Mouse (Mus musculus) c-Kit-positive CD71-negative TER-119-negative erythroid progenitor cells, embryonic 14.5 days (primary cell): ENCODE data around the gene Nupr1l.
"Not testable (repeated sequence)": the region's sequence is repeated elsewhere in the genome, so short reads cannot be mapped to it uniquely, and the experiment has no call there.

Experiments used
- DNase-seq: peaks from one replicate; pipeline ENCODE4 v3.0.0-alpha.2; 2013; ENCODE audit warnings: low read depth

Gene Nupr1l

DNA sequence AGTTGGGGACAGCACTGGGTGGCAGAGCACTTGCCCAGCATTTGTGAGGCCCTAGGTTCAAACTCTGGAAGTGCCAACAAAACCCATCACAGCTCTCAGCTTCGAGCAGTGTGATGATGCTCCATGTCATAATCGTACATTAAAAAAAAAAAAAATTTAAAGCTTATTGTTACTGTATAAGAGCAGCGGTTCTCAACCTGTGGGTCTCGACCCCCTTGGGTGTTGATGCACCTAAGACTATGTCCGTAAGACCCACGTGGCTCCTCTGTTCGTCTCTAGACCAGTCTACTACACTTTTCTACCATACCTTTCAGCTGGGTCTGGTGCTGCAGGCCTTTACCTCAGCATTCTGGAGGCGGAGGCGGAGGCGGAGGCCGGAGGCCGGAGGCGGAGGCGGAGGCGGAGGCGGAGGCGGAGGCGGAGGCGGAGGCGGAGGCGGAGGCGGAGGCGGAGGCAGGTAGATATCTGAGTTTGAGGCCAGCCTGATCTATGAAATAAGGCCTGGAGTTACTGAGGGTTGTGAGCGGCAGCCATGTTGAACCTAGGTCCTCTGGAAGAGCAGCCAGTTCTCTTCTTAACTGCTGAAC, 9.8 kb downstream of the Nupr1l start:
- no peak for DNase-seq

DNA sequence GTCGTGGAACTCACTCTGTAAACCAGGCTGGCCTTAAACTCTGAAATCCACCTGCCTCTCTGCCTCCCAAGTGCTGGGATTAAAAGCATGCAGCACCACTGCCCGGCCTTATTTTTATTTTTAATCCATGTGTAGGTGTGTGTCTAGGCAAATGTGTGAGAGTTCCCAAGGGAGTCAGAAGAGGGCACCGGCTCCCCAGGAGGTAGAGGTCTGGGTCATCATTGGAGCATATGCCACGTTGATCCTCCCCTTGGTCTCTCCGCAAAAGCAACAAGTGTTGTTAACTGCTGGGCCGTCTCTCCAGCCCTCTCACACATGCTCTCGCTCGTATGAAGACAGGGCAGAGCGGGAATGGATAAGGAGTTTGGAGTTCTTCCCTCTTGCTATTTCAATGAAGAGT, 10.4 kb downstream of the Nupr1l start:
- no peak for DNase-seq

DNA sequence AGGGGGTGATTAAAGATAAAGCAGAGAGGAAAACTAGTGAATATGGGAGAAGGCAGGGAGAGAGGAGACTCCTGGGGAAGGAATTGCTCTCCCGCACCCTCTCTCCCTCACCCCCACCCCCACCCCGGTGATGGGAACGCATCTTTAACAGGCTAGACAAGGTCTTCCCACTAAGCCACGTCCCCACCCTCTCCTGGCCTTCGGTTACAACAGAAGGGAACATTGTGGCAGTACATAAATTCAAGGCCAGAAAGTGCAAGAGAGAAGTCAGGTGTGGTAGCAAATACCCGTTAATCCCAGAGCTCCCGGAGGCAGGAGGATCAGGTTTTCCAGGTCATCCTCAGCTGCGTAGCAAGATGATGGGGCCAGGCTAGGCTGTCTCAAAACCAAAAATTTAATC, 11.0 kb downstream of the Nupr1l start:
- no peak for DNase-seq

DNA sequence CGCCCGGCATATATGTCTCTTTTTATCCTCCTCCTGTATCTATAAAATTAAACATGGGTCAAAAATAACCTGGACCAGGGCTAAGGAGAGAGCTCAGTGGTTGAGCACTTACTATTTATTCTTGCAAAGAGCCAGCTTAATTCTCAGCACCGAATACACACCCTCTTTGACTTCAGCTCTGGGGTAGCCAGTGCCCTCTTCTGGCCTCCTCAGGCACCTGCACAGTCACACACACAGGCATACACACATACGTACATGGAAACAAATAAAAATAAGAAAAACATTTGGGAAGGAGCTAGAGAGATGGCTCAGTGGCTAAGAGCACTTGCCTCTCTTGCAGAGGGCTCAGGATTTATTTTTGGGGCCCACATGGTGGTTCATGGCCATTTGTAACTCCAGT, 13.6 kb downstream of the Nupr1l start:
- DNase-seq: no peak

DNA sequence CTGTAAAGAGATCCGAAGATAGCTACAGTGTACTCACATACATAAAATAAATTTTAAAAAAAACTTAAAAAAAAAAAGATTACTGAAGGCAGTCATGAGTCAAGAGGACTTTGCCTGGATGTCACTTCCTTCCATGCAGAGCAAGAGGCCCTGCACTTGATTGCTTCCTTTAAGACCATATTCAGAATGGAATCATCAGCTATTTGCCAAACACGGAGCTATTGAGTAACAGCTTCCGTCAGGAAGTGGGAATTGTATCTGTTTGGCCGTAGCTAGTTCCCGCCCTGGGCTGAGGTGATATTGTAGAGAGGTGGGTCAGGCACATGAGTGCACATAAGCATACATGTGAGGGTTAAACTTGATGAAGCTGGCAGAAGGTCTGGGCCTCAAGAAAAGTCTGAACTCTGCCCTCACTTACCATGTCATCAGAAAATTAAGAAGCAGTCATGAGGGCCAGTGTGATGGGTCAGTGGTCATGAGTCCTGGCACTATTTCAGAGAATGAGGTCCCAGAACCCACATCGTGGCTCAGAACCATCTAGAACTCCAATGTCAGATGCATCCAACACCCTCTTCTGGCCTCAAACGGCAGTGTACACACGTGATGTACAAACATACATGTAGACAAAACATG, 16.6 kb downstream of the Nupr1l start:
- no peak for DNase-seq

DNA sequence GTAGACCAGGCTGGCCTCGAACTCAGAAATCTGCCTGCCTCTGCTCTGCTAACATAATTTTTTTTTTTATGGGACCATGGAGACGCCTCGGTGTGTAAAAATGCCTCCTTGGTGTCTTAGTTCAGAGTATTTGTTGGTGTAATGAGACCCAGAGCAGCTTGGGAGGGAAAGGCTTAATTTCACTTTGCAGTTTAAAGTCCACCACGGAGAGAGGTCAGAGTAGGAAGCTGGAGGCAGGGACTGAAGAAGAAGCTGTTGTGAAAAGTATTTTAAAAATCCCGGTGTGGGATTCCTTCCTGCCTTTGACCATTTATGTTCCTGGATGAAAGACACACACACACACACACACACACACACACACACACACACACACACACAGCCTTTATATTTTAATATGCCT, 17.6 kb downstream of the Nupr1l start:
- no peak for DNase-seq

DNA sequence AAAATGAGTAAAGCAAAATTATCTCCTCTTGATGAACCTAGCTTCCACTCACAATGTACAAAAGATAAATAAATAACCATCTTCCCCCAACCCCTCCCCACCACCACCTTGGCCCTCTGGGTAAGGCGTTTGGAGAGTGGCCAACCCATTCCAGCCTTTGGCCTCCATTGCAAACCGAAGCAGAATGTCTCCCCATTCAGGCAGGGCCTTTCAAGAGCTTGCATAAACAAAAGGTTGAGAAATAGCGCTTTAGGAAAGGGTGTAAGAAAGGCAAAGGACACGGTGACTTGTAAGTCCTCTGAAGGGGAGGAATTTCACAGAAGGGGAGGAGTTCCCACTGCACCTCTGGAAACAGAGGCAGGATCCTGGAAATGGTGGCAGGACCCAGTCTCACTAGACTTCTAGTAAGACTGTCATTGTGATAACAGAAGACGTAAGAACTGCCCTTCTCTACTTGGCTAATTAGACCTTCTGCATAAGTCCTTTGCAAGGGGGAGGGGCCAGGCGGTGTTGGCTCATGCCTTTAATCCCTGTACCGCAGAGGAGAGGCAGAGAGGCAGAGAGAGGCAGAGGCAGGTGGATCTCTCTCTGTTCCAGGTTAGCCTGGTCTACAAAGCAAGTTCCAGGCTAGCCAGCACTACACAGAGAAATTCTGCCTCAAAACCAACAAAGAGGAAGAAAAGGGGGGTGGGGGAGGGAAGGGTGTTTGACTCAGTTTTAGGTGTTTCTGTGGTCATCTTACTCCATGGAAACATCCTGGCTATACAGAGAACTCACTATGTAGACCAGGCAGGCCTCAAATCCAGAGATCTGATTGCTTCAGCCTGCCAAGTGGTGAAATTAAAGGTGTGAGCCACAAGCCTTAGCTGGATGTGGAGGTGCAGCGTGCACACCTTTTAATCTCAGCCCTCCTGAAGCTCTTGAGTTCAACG, 21.9 kb downstream of the Nupr1l start:
- no peak for DNase-seq

DNA sequence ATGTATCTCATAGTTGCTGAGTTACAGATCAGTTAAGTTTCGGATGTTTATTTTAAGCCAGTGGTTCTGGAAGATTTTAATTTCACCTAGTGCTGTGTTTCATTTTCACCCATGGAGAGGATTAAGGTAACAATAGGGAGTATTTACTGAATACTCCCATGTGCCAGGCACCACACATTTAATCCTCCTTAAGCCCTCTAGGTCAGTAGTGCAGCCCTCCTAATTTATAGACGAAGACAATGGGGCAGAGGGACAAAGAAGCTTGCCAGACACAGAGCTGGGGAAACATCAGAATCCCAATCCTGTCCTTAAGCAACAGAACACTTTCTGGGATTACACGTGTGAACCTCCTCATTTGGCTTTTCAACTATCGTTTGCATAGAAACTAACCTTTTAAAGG, 28.6 kb downstream of the Nupr1l start:
- DNase-seq: no peak

DNA sequence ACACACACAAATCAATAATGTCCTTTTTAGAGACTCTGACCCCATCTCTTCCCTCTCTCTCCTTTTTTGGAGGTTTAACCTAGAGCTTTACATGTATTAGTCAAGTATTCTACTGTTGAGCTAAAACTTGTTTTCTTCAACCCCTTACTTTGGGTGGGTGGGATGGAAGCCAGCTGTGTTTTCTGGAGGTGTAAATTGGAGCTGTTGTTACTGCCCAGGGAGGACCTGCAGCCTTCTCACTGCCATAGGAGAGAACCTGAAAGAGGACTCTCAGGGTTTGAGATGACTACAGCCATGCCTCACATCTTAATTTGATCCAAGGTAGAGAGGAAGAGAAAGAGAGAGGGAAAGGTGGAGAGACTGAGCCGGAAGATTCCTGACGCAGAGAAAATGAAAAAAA, 31.9 kb downstream of the Nupr1l start:
- no peak for DNase-seq

DNA sequence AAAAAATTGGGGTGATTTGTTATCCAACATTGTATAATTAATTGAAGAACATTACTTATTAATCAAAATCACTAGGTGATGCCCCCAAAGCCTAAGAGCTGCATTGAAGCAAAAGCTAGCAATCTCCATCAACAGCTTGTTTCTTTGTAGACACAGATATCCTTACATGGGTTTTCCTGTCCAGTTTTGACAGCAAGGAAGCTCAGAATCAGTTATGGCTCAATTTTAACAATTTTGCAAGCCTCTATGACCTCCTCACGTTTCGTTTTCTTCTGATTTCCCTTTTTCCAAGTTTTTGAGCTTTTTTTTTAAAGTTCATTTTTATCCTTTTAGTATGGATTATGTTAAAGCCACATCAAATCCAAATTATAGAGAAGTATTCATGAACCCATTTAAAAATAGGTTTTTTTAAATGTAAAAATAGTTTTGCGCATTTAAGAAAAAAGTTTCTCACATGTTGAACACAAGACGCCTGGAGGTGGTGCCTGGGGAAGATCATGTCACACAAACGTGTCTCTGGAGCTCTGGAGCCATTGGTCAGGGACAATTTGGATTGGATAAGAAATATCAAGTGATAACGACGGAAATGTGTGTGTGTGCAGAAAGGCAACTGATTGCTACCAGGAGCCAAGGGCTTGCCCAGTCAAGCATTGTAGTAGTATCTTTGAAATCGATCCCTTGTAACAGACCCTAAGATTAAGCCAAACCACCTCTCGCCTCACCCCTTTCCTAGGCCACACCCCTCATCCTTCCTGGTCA, 32.6 kb downstream of the Nupr1l start:
- DNase-seq: no peak

DNA sequence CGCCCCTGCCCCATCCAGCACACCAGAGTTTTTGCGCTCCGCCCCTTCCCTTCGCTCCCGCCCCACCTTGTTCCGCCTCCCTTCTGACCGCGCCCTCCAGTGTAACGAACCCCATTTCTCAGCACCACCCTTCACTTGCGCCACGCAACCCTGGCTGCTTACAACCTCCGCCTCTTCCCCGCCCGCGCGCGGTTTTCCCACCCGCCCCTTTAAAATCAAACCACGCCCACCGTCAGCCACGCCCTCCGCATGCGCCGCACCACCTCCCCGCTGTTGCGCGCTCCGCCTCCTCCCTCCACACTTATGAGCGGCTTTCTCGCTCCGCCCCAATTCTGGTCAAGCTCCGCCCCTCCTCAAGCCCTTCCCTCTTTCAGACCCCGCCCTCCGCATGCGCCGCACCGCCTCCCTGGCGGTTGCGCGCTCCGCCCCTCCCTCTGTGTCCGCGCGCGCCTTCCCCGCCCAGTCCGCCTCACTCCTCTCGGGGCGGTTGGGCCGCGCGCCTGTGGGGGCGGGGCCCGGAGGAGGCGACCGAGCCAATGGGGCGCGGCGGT, 33.2 kb downstream of the Nupr1l start, which contains the start of gene Vkorc1l1:
Gene Vkorc1l1, plus strand, starts transcription at position 476 of the 551 bp plus-strand sequence.
- DNase-seq: peak; percentile 95

DNA sequence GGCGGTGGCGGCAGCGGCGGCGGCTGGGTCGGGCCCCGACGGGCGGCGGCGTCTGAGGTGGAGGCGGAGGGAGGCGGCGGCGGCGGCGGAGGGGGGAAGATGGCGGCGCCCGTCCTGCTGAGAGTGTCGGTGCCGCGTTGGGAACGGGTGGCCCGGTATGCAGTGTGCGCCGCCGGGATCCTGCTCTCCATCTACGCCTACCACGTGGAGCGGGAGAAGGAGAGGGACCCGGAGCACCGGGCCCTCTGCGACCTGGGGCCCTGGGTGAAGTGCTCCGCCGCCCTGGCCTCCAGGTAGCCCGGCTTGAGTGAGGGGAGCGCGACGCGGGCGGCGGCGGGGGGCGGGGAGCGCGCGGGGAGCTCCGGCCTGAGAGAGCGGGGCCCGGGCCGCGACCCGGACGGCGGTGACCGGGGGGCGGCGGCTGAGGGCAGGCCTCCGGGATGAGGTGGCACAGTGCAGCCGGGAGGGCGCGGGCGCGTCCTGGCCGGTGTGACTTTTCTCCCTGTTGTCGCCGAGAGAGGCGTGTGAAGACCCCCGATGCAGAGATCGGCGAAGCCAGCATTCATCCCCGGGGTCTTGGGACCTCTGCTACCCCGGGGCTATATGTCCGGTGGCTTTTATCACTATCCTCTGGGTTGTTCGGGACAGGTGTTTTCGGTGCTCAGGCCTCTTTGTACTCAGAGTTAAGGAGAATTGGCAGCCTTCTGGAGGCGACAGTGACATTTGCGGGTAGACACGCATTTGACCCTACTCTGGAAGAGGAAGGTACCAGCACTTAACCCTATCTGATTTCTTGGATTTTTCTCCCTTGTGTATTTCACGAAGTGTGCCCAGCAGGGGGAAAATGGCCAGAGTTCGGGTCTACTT, 34.0 kb downstream of the Nupr1l start:
- DNase-seq: not testable (repeated sequence)

DNA sequence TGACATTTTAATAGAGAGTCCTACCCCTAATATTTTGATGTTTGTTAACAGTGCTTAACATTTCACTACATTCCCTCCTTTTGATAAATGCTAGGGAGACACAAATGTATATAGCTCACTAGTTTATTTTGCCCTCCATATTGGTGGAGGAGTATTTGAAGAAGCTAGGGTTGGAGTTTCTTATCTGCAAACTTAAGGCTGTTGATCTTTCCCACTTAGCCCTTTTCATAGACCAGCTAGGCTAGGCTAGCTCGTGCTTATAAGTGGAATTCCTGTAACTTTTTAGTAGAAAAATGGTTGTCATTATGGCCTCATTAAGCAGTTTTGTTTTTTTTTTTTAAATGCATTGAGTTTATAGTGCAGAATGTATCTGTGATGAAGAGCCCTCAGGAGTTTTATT, 35.1 kb downstream of the Nupr1l start:
- no peak for DNase-seq

DNA sequence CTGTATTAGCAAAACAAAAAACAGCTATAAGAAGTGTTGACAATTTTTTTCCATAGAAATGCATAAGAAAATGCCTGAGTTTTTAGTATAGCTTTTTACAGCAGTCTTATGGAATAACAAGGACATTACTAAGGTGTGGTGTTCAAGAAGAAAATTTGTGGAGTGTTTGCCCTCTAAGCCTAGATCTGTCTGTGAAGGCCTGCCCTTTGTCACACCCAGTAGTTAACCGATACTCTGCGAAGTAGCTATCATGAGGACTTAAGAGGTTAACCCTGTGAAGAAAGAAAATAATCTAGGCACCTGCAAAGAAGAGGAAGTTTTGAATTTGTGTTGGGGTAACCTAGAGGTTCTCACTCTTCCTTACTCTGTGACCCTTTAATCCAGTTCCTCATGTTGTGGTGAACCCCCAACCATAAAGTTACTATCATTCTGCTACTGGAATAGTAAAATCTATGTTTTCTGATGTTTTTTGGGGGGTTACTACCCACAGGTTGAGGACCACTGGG, 39.2 kb downstream of the Nupr1l start:
- DNase-seq: no peak

DNA sequence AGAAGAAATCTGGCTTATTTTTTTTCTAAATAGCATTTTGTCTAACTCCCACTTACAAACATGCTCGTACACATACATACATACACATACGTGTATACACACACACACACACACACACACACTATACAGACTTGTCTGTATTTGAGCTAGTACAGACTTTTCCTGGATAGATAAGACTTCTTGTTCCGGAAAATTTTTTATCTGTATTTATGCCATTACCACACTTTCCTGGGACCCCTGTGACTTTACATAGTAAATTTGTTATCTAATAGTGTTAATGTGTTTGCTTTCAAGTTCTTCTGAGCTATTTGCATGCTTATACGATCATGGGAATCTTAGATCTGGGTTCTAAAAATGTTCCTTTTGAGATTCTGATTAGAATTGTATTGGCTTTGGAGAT, 43.8 kb downstream of the Nupr1l start:
- DNase-seq: no peak

DNA sequence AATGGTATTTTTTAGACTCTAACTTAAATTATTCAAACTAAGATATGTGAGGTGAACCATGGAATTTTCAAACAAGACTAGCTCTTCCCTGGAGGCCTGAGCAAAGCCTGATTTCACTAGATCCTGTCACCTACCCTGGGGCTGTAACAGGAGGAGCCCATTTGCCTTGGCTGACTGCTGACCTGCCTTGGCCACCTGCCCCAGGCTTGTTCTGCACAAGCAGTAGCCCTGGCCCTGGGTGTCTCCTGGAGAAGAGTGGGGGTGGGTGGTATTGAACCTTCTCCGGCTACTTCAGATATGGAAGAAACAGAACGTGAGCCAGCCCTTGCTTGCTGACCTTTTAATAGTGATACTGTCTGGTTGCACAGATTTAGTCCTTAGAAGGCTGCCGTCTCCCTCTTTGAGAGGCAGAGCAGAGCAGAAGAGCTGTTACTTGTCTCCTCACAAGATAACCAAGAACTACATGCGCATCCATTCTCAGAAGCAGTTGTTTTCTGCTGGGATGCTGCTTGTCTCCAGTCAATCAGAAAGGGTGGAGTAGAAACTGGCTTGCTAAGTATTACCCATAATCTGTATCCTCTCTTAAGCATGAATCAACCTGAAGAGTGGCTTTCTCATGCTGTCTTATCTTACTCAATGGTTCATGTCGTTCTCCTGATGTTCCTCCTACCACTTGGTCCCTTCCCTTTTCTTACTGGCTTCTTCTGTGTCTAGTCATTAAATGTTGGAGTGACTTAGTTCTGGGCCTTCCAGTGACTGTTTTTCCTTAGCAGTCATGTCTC, 46.3 kb downstream of the Nupr1l start:
- DNase-seq: no peak

DNA sequence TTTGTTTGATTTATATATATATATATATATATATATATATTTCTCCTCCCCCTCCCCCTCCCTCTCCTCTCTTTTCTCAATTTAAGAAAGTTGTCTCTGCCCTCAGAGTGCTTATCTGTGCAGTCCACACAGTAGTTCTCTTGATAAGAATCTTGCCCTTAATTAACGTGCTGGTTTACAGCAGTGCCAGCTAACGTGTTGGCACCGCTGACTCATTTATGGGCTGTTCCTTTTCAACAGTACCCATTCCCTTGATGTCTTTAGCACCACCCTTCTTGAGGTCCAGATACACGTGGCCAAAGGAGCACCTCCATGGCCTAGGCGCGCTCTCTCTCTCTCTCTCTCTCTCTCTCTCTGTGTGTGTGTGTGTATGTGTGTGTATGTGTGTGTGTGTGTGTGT, 47.5 kb downstream of the Nupr1l start:
- DNase-seq: no peak

DNA sequence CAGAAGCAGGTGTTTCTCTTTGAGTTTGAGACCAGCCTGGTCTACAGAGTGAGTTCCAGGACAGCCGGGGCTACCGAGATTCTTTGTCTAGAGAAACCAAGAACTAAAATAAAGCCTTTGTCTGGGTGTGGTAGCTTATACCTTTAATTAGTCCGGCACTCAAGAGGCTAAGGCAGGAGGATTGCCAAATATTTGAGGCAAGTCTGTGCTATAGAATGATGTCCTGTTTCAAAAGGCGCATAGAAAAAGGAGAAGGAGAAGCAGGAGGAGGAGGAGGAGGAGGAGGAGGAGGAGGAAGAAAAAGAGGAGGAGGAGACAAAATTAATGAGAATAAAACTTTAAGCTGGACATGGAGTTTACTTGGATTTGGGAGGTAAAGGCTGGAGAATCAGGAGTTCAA, 54.9 kb downstream of the Nupr1l start:
- DNase-seq: no peak
